Mouse (Mus musculus) hindbrain, embryonic 15.5 days (tissue): ENCODE measurements around the gene Dao. TPM values are rescaled to one million over a fixed set of nuclear protein-coding genes. Genes with fewer than 3 reads are reported as not detected.

Source experiments
- ATAC-seq: fragments of 200-750 bp; cut with Nextera tagmentation; 2 replicates; pipeline ENCODE4 v1.8.0; 2017; ENCODE audit warnings: low read depth, moderate number of reproducible peaks, moderate TSS enrichment; ENCODE audit not compliant: low FRiP score
- H3K27ac ChIP-seq: fragments of 300-500 bp; sonication (generic); replicated peaks from 2 replicates; pipeline ENCODE4 v1.5.1; 2015; ENCODE audit warnings: mild to moderate bottlenecking, inconsistent platforms
- H3K27me3 ChIP-seq: fragments of 300-500 bp; sonication (generic); 2 replicates; pipeline ENCODE4 v1.6.1; 2015; ENCODE audit warnings: control low read depth, inconsistent platforms
- H3K36me3 ChIP-seq: fragments of 300-500 bp; sonication (generic); 2 replicates; pipeline ENCODE4 v1.6.1; 2015; ENCODE audit warnings: control low read depth, inconsistent platforms
- H3K4me1 ChIP-seq: fragments of 300-500 bp; sonication (generic); replicated peaks from 2 replicates; pipeline ENCODE4 v1.6.1; 2015; ENCODE audit warnings: control low read depth, inconsistent platforms
- H3K4me2 ChIP-seq: fragments of 300-500 bp; sonication (generic); 2 replicates; pipeline ENCODE4 v1.6.1; 2015; ENCODE audit warnings: moderate library complexity, mild to moderate bottlenecking, inconsistent platforms
- H3K4me3 ChIP-seq: fragments of 300-500 bp; sonication (generic); 2 replicates; pipeline ENCODE4 v1.5.1; 2015; ENCODE audit warnings: mild to moderate bottlenecking, inconsistent platforms
- H3K9ac ChIP-seq: fragments of 300-500 bp; sonication (generic); 2 replicates; pipeline ENCODE4 v1.6.1; 2015; ENCODE audit warnings: inconsistent platforms
- H3K9me3 ChIP-seq: fragments of 300-500 bp; sonication (generic); 2 replicates; pipeline ENCODE4 v1.6.1; 2016; ENCODE audit warnings: control low read depth, inconsistent platforms
- WGBS: fragments of 180-500 bp; shearing (Covaris S2); methylation state at CpG from one replicate; pipeline ENCODE4 v1.1.7; 2015; 5-methylcytosine and 5-hydroxymethylcytosine counted together
- polyA plus RNA-seq: library from polyadenylated mRNA; unstranded; fragments of >200 nt; fragmentation: Nextera tagmentation; extraction: Ambion mirVana; gene quantifications from 2 replicates; pipeline ENCODE4 v1.2.1, GENCODE M21; 2015

Dao gene
- 0.09 TPM in 1 of 2 replicates, not detected in the other for polyA plus RNA-seq

DNA sequence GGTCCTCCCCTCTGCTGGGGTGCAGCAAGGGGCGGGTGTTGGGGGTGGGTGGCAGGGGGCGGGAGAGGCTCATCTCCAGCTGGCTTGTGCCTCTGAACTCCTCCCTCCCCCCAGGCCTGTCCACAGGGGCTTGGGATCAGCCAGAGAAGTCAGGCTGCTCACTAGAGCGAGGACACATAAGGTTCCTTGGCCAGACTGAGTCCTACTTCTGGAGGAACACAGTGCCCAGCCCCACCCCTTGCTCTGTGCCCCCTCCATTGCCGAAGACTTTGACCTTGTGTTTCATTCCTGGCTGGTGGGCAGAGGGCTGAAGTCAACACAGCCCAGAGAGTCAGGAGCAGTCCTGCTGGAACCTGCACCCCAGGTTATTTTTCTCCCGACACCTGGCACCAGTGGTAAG is at the start of gene Dao:
Dao (plus strand) TSS at position 162 of the 400 bp plus-strand sequence.
- Histone ChIP-seq H3K4me2 (no peak within 1 kb of the TSS), H3K9me3 (no peaks in the 10 kb centered on the region), H3K27me3 (no peaks in the 10 kb centered on the region), H3K36me3 (no peaks in the 10 kb centered on the region), H3K4me1 (no peaks in the 10 kb centered on the region), H3K9ac (no peak within 1 kb of the TSS), H3K27ac (no peak within 1 kb of the TSS), H3K4me3 (no peak within 1 kb of the TSS)
- no peak for ATAC-seq
- WGBS = 61% methylated on average over 5 of the region's 5 CpGs

DNA sequence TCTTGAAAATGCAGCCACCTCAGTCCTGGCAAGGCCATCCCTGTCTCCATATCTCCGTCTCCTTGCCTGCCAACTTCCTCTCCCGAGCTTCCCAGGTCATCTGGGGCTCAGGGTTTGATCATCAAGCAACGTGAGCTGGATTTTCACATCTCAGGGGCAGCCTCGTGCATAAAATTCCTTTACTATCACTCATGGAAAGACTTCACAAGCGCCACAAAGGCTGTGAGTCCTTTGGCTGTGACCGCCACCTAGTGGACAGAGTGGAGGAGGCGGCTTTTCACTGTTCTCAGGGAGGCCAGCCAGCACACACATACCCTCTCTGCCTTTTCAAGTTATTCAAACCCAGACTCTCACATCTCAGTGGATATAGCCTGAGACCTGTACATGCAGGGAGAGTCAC is 49.1 kb upstream of the Dao start:
- peak; percentile 75 for ATAC-seq
- Histone ChIP-seq H3K36me3 (peaks cover 52% of the 10 kb centered on the region), H3K9me3 (no peaks in the 10 kb centered on the region), H3K4me1 (peaks cover 8% of the 10 kb centered on the region; the same call in 1 of the 2 replicates), H3K4me2 (no peak overlapping the region), H3K4me3 (no peak overlapping the region), H3K27ac (peak overlapping the region; percentile 61), H3K9ac (no peak overlapping the region), H3K27me3 (no peaks in the 10 kb centered on the region)
- 11% methylated on average over 7 of the region's 7 CpGs for WGBS

DNA sequence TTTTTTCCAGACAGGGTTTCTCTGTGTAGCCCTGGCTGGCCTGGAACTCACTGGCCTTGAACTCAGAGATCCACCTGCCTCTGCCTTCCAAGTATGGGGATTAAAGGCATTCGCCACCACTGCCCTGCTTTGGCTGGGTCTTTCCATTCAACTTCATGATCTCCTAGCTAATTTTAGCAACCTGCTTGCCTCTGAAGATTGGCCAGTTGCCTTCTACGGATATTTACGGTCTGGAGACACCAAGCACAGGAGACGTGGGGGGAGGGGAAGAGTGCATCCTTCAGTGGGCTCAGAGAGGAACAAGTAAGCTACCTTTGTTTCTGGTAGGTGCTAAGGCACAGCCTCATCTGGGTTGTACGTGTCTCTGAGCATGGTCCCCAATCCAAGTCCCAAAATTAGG is 48.2 kb upstream of the Dao start:
- no peaks in the 10 kb centered on the region for H3K27me3 ChIP-seq
- H3K36me3 ChIP-seq = peaks cover 44% of the 10 kb centered on the region
- no peak overlapping the region for H3K9ac ChIP-seq
- no peaks in the 10 kb centered on the region for H3K9me3 ChIP-seq
- no peak overlapping the region for H3K4me3 ChIP-seq
- no peak overlapping the region for H3K4me2 ChIP-seq
- no peak for ATAC-seq
- peaks cover 8% of the 10 kb centered on the region; the same call in 1 of the 2 replicates for H3K4me1 ChIP-seq
- no peak overlapping the region for H3K27ac ChIP-seq
- WGBS = 86% methylated on average over 5 of the region's 5 CpGs

- Histone ChIP-seq H3K27ac (no peak overlapping the region), H3K27me3 (no peaks in the 10 kb centered on the region), H3K9ac (no peak overlapping the region), H3K9me3 (no peaks in the 10 kb centered on the region), H3K4me2 (no peak overlapping the region), H3K4me3 (no peak overlapping the region), H3K36me3 (peaks cover 42% of the 10 kb centered on the region), H3K4me1 (peaks cover 7% of the 10 kb centered on the region; the same call in 1 of the 2 replicates)
- WGBS = 87% methylated on average over 8 of the region's 8 CpGs
- ATAC-seq = no peak
Measured at GRCm38 (mm10) chr5:113955691-113956090, 47.8 kb upstream of the Dao start.

DNA sequence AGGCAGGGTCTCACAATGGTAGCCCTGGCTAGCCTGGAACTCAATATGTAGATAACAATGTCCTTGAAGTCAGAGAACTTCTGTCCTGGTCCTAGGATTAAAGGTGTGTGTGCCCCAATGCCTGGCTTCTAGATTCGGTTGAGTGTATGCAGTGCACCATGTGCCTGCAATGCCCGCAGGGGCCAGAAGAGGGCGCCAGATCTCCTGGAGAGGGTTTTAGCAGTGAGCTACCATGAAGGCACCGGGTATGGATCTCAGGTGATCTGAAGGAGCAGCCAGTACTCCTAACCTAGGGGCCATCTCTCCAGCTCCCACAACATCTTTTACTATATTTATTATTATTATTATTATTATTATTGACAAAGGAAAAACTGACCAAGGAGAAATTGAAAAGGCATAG is 47.0 kb upstream of the Dao start:
- no peaks in the 10 kb centered on the region for H3K9me3 ChIP-seq
- H3K27ac ChIP-seq = no peak overlapping the region
- no peaks in the 10 kb centered on the region for H3K27me3 ChIP-seq
- 6% methylated on average over 4 of the region's 4 CpGs for WGBS
- peak; percentile 69; the same call in 1 of the 2 replicates for ATAC-seq
- H3K9ac ChIP-seq = no peak overlapping the region
- peaks cover 3% of the 10 kb centered on the region; the same call in 1 of the 2 replicates for H3K4me1 ChIP-seq
- H3K4me3 ChIP-seq = no peak overlapping the region
- peaks cover 37% of the 10 kb centered on the region for H3K36me3 ChIP-seq
- no peak overlapping the region for H3K4me2 ChIP-seq

- no peaks in the 10 kb centered on the region for H3K9me3 ChIP-seq
- no peaks in the 10 kb centered on the region for H3K27me3 ChIP-seq
- no peak overlapping the region for H3K27ac ChIP-seq
- peaks cover 19% of the 10 kb centered on the region for H3K36me3 ChIP-seq
- H3K9ac ChIP-seq = no peak overlapping the region
- no peak overlapping the region for H3K4me3 ChIP-seq
- no peak for ATAC-seq
- H3K4me2 ChIP-seq = no peak overlapping the region
- 11% methylated on average over 6 of the region's 6 CpGs for WGBS
- H3K4me1 ChIP-seq = peaks cover 3% of the 10 kb centered on the region; the same call in 1 of the 2 replicates
Measured at GRCm38 (mm10) chr5:113959039-113959438, 44.5 kb upstream of the Dao start.

DNA sequence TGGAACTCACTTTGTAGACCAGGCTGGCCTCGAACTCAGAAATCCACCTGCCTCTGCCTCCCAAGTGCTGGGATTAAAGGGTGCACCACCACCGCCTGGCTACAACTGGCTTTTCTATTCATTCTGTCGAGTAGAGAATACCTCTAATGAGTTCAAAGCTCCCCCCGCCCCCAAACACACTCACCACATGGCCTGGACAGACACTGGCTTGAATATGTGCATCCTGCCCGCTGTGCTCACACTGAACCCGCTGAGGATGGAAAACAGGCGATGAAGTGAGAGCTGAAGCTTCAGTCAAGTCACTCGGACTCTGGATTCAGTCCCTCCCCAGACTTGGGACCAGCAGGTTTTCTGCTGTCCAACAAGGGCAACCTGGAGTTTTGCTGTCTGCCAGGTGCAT is 43.1 kb upstream of the Dao start:
- ATAC-seq = no peak
- Histone ChIP-seq H3K27ac (no peak overlapping the region), H3K27me3 (no peaks in the 10 kb centered on the region), H3K4me3 (no peak overlapping the region), H3K36me3 (peaks cover 21% of the 10 kb centered on the region), H3K4me1 (no peaks in the 10 kb centered on the region), H3K9me3 (no peaks in the 10 kb centered on the region), H3K9ac (no peak overlapping the region), H3K4me2 (no peak overlapping the region)
- 74% methylated on average over 8 of the region's 8 CpGs for WGBS

DNA sequence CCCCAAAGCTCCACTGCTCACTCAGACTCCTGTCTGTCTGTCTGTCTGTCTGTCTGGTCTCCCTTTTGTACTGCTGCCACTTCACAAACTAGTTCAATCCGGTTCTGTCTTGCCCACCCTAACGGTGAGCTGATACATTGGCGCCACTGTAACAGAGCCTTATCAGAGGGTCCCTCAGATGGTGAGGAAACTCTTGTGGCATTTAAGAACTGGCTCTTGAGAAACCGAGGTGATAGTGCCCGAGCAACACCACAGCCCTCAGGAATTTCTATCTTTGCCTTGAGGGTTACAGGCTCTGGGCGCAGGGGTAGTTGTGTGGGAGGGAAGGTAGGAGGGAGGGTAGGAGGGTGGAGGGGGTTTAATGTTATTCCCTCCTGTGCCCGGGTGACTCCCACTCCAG is 41.7 kb upstream of the Dao start:
- H3K9me3 ChIP-seq = no peaks in the 10 kb centered on the region
- no peak overlapping the region for H3K4me3 ChIP-seq
- H3K36me3 ChIP-seq = peaks cover 29% of the 10 kb centered on the region
- H3K27me3 ChIP-seq = no peaks in the 10 kb centered on the region
- no peak overlapping the region for H3K9ac ChIP-seq
- no peak overlapping the region for H3K4me2 ChIP-seq
- 88% methylated on average over 7 of the region's 7 CpGs for WGBS
- no peak overlapping the region for H3K27ac ChIP-seq
- no peak for ATAC-seq
- no peaks in the 10 kb centered on the region for H3K4me1 ChIP-seq

DNA sequence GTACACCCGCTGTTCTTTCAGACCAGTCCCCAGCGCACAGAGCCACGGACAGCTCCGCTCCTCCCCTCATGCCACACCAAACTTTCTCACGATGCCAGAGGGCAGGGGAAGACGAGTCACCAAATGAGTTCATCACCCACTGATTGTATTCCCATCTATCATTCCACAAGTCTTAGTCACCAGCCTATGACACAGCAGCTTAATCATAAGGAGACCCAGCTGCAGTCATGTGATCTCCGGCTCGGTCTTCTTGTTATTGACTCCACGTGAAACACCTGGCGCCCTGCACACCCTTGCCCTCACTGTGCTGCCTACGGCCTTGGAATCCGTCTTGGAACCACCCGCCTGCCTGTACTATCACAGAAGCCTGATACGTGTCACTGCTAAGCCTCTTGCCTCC is 38.5 kb upstream of the Dao start:
- no peak for ATAC-seq
- H3K4me2 ChIP-seq = no peak overlapping the region
- 83% methylated on average over 14 of the region's 14 CpGs for WGBS
- H3K4me1 ChIP-seq = no peaks in the 10 kb centered on the region
- no peak overlapping the region for H3K27ac ChIP-seq
- H3K36me3 ChIP-seq = peaks cover 36% of the 10 kb centered on the region
- H3K9ac ChIP-seq = no peak overlapping the region
- H3K9me3 ChIP-seq = no peaks in the 10 kb centered on the region
- no peaks in the 10 kb centered on the region for H3K27me3 ChIP-seq
- H3K4me3 ChIP-seq = no peak overlapping the region

DNA sequence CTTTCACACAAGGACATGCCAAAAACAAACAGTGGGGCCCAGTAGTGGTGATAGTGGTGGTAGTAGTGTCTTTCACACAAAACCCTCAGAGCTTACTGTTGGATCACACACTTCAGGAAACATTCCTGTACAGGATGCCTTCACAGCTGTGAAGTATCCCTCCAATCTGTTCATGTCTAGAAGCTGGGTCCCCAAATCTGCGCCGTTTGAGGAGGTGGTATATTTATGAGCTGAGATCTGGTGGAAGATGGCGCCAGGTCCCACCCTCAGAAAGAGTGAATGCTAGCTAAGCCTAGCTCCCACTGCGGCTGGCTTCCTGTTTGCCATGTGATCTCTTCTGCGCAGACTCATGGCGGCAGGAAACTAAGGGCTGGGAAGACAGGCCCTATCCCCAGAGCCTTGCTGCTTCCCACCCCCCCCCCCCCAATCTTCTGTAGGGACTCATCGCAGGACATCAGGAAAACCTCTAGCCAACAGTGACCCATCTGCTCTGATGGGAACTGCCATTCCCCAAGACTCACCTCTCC is 37.8 kb upstream of the Dao start:
- 95% methylated on average over 7 of the region's 7 CpGs for WGBS
- Histone ChIP-seq H3K36me3 (peaks cover 36% of the 10 kb centered on the region), H3K4me1 (no peaks in the 10 kb centered on the region), H3K27ac (no peak overlapping the region), H3K9me3 (no peaks in the 10 kb centered on the region), H3K9ac (no peak overlapping the region), H3K4me3 (no peak overlapping the region), H3K27me3 (no peaks in the 10 kb centered on the region), H3K4me2 (no peak overlapping the region)
- ATAC-seq = no peak

DNA sequence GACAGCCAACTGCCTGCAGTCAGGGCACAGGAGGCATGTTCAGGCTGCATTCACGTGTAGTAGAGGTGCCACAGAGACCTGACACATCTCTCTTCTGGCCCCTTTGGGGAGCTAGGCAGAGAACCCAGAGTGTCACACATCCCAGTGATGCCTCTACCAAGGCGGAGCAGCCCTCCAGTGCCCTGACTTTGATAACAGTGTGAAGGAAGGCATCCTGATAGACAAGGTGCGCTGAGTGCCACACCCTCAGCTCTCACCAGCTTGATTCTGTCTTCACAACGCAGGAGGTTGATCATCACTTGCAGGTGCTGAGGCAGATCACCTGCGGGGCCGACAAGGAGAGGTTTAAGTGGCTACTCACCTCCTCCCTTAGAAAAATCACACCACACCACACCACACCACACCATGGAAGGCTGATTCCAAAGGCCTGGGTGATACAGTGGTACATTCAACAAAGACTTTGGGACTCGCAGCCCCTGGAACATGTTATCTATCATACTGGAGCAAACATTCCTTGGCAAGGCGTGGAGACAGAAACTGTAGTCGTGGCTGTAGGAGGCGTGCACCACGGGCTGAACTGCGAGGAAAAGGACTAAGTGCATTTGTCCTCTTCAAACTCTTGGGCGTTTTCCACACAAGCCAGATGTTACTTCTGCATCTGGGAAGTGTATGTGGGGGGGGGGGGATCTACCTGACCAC is 36.9 kb upstream of the Dao start:
- Histone ChIP-seq H3K4me3 (no peak overlapping the region), H3K4me1 (no peaks in the 10 kb centered on the region), H3K9ac (no peak overlapping the region), H3K4me2 (no peak overlapping the region), H3K9me3 (no peaks in the 10 kb centered on the region), H3K27ac (no peak overlapping the region), H3K27me3 (no peaks in the 10 kb centered on the region), H3K36me3 (peaks cover 36% of the 10 kb centered on the region)
- WGBS = 95% methylated on average over 13 of the region's 13 CpGs
- no peak for ATAC-seq

GRCm38 (mm10) chr5:113968371-113968770 is 35.1 kb upstream of the Dao start:
- peaks cover 36% of the 10 kb centered on the region for H3K36me3 ChIP-seq

More at GRCm38 (mm10) chr5:113968371-113968770, 35.1 kb upstream of the Dao start:
- Histone ChIP-seq H3K27ac (no peak overlapping the region), H3K4me1 (peaks cover 12% of the 10 kb centered on the region), H3K9me3 (no peaks in the 10 kb centered on the region), H3K4me3 (no peak overlapping the region), H3K9ac (no peak overlapping the region), H3K4me2 (no peak overlapping the region), H3K27me3 (no peaks in the 10 kb centered on the region)
- ATAC-seq = no peak
- WGBS = 66% methylated on average over 11 of the region's 11 CpGs
